In genomic region chr9:110315410-110315809, GRCm38 (mm10) we compare ENCODE assay signal across 22 mouse cellular contexts. TPM values are rescaled to one million over a fixed set of nuclear protein-coding genes. Genes with fewer than 3 reads are reported as not detected.
A peak's percentile ranks its signal among the peaks of the same experiment; 100 is the strongest.
DNase-seq lines count a peak whose midpoint lies in the region; ATAC-seq and TF ChIP-seq lines count a peak whose summit lies in the region.
"Had no signal": no experiment of that assay in that cellular context is flagged by ENCODE, and none has a peak within 500 bp of the region (broad histone marks: within the 10 kb centered on the region; RNA-seq: fewer than 3 reads in every experiment).

No protein-coding gene starts in this region.

- H3K4me1 ChIP-seq in midbrain, embryonic 11.5 days (ENCODE audit: control insufficient read depth, insufficient read depth, low read length), result no peaks in the 10 kb centered on the region
- H3K4me1 ChIP-seq in midbrain, embryonic 10.5 days, result no peaks in the 10 kb centered on the region
- no peaks in the 10 kb centered on the region for H3K4me1 ChIP-seq in stomach, postnatal 0 days (replicated peaks; ENCODE audit: control insufficient read depth, insufficient read depth)

- peaks cover 18% of the 10 kb centered on the region for H3K36me3 ChIP-seq in midbrain, embryonic 11.5 days (ENCODE audit: control insufficient read depth, insufficient read depth, low read length)
- H3K36me3 ChIP-seq in midbrain, embryonic 10.5 days, result peaks cover 95% of the 10 kb centered on the region
- H3K36me3 ChIP-seq in stomach, postnatal 0 days (ENCODE audit: control insufficient read depth, insufficient read depth, low read length), result peaks cover 3% of the 10 kb centered on the region; the same call in 1 of the 2 replicates

- H3K4me2 ChIP-seq in midbrain, embryonic 11.5 days, result no peak overlapping the region
- H3K4me2 ChIP-seq in stomach, postnatal 0 days (replicated peaks; ENCODE audit: low read depth), result no peak overlapping the region

- no peak overlapping the region for H3K9ac ChIP-seq in midbrain, embryonic 11.5 days (ENCODE audit: low read length)
- no peak overlapping the region for H3K9ac ChIP-seq in stomach, postnatal 0 days (ENCODE audit: low read length)

- no peak for TF ChIP-seq CTCF in stomach, postnatal 0 days (IDR thresholded peaks at IDR 0.05; ENCODE audit: low read depth)

- H3K27ac ChIP-seq in midbrain, embryonic 11.5 days (ENCODE audit: low read depth, low read length), result no peak overlapping the region
- no peak overlapping the region for H3K27ac ChIP-seq in midbrain, embryonic 10.5 days (replicated peaks)
- H3K27ac ChIP-seq in stomach, postnatal 0 days (replicated peaks), result peak overlapping the region; percentile 25; the same call in 1 of the 2 replicates

- TF ChIP-seq EP300 in stomach, postnatal 0 days (optimal IDR thresholded peaks at IDR 0.05), result no peak

- no peaks in the 10 kb centered on the region for H3K9me3 ChIP-seq in midbrain, embryonic 11.5 days (ENCODE audit: control insufficient read depth, low read length)
- no peaks in the 10 kb centered on the region for H3K9me3 ChIP-seq in midbrain, embryonic 10.5 days (replicated peaks)
- no peaks in the 10 kb centered on the region for H3K9me3 ChIP-seq in stomach, postnatal 0 days (ENCODE audit: control insufficient read depth, low read length)
- H3K9me3 ChIP-seq: G1E had no signal

- no peak for ATAC-seq in midbrain, embryonic 11.5 days (ENCODE audit: low FRiP score)
- ATAC-seq in stomach, postnatal 0 days (ENCODE audit: low FRiP score, low TSS enrichment), result no peak
- ATAC-seq: activated CD4-positive, CD25-positive, alpha-beta regulatory T cell, adult 4 months; CD4-positive, CD25-positive, alpha-beta regulatory T cell, adult 4 months; Patski had no signal

- 90% methylated on average over 6 of the region's 6 CpGs for WGBS in midbrain, embryonic 11.5 days
- 93% methylated on average over 6 of the region's 6 CpGs for WGBS in midbrain, embryonic 10.5 days
- 76% methylated on average over 6 of the region's 6 CpGs for WGBS in stomach, postnatal 0 days

- H3K27me3 ChIP-seq in midbrain, embryonic 11.5 days (ENCODE audit: control insufficient read depth, insufficient read depth, low read length), result no peaks in the 10 kb centered on the region
- H3K27me3 ChIP-seq in midbrain, embryonic 10.5 days (ENCODE audit: low read depth, poor library complexity, severe bottlenecking), result no peaks in the 10 kb centered on the region
- H3K27me3 ChIP-seq in stomach, postnatal 0 days (ENCODE audit: control insufficient read depth, insufficient read depth, low read length), result no peaks in the 10 kb centered on the region
- H3K27me3 ChIP-seq: CH12.LX, Patski had no signal

- DNase-seq in adrenal gland, adult (ENCODE audit: inconsistent age in 2 of 2, low spot score in 1 of 2), result peak; percentile 18 to 57
- no peak for DNase-seq in adrenal gland, postnatal 10 days
- DNase-seq in midbrain, embryonic 11.5 days (ENCODE audit: low spot score, missing footprints), result peak; percentile 69
- no peak for DNase-seq in midbrain, embryonic 10.5 days (ENCODE audit: low spot score)
- DNase-seq in stomach, postnatal 0 days (ENCODE audit: low spot score), result no peak
- DNase-seq in urinary bladder, postnatal 36 days (ENCODE audit: low spot score in 2 of 2), result no peak
- DNase-seq: adrenal gland, adult 2 months; adrenal gland, adult 8-10 months; adrenal gland, postnatal 14 days; adrenal gland, postnatal 25 days; adrenal gland, postnatal 36 days; B cell, adult 2 months; cerebellum, adult 11 months; cerebellum, adult 11-12 months; cerebellum, adult 18-20 months; cerebellum, adult 2 months; cerebellum, adult 8-10 months had no signal

- H3K4me3 ChIP-seq in midbrain, embryonic 11.5 days (ENCODE audit: low read depth, low read length), result no peak overlapping the region
- no peak overlapping the region for H3K4me3 ChIP-seq in midbrain, embryonic 10.5 days
- no peak overlapping the region for H3K4me3 ChIP-seq in stomach, postnatal 0 days (ENCODE audit: low read depth, low read length)

RNA-seq across cellular contexts. Expression of gene Elp6, which starts 10.4 kb away (rescaled TPM):
- total RNA-seq in adrenal gland, postnatal 10 days (2021), result 1 to 10 TPM; 6.2 to 9.2 TPM
- 32.8 and 40.2 TPM in 2 replicates for polyA plus RNA-seq in midbrain, embryonic 11.5 days (2014; fragmentation: Nextera tagmentation; extraction: Ambion mirVana)
- polyA plus RNA-seq in midbrain, embryonic 10.5 days (2016; fragmentation: Nextera tagmentation; extraction: Ambion mirVana), result 45.1 and 45.6 TPM in 2 replicates
- polyA plus RNA-seq in stomach, postnatal 0 days (2015; fragmentation: Nextera tagmentation; extraction: Ambion mirVana), result 10.1 and 11.6 TPM in 2 replicates

RNA-seq across cellular contexts. Expression of gene Scap, which starts 17.7 kb away (rescaled TPM):
- 10 to 100 TPM; 76.4 to 83.9 TPM for total RNA-seq in adrenal gland, postnatal 10 days (2021)
- 19.2 and 24.9 TPM in 2 replicates for polyA plus RNA-seq in midbrain, embryonic 11.5 days (2014; fragmentation: Nextera tagmentation; extraction: Ambion mirVana)
- 38.7 and 40.3 TPM in 2 replicates for polyA plus RNA-seq in midbrain, embryonic 10.5 days (2016; fragmentation: Nextera tagmentation; extraction: Ambion mirVana)
- 31.6 and 32.9 TPM in 2 replicates for polyA plus RNA-seq in stomach, postnatal 0 days (2015; fragmentation: Nextera tagmentation; extraction: Ambion mirVana)

Comparison
In these comparisons a context has a peak if more than half of its experiments do, and no peak if none do; other contexts are left out.
1. DNase-seq: peak in adrenal gland, adult (2 of 2) and midbrain, embryonic 11.5 days (single experiment); none in adrenal gland, postnatal 10 days (single experiment), midbrain, embryonic 10.5 days (single experiment), stomach, postnatal 0 days (single experiment) and urinary bladder, postnatal 36 days (0 of 2).